Comparison of ENCODE assay signal across 9 mouse cellular contexts in the genomic region with DNA sequence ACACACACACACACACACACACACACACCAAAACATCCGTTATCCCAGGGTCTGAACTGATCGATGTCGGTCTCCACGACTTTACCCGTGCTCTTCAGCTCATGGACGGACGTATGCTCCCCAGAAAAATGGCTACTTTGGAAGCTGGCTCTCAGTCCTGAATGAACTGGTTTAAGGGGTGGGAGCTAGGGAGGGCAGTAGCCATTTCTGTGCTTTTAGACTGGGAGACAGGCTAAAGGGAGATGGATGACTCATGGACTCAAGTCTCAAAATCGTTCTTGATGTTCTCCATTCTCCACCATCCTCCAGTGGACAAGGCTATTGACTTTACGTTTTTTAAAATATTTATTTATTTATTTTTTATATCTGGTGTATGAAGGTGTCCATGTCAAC. TPM values are rescaled to one million over a fixed set of nuclear protein-coding genes. Genes with fewer than 3 reads are reported as not detected.
DNase-seq lines count a peak whose midpoint lies in the region; ATAC-seq and TF ChIP-seq lines count a peak whose summit lies in the region.
"Had no signal": no experiment of that assay in that cellular context is flagged by ENCODE, and none has a peak within 500 bp of the region (broad histone marks: within the 10 kb centered on the region; RNA-seq: fewer than 3 reads in every experiment).

No protein-coding gene starts in this region.

- DNase-seq in heart, postnatal 0 days (ENCODE audit: low spot score) = no peak
- no peak for DNase-seq in heart, postnatal 25 days (ENCODE audit: low spot score)
- DNase-seq in ZHBTc4 (ENCODE audit: low read depth, low spot score) (peak; percentile 73), adipocyte (ENCODE audit: low spot score) (no peak)
- DNase-seq in hindbrain, embryonic 10.5 days (ENCODE audit: low spot score) = no peak
- peak; percentile 35 for DNase-seq in midbrain, embryonic 14.5 days
- DNase-seq in right cerebral cortex, postnatal 25 days = no peak
- no peak for DNase-seq in layer of hippocampus, adult 8-10 months (ENCODE audit: low spot score in 2 of 2)

- no peak for ATAC-seq in heart, postnatal 0 days (ENCODE audit: insufficient read depth, low read depth)
- no peak for ATAC-seq in midbrain, embryonic 14.5 days (ENCODE audit: low FRiP score, low TSS enrichment)

- H3K27ac ChIP-seq in heart, postnatal 0 days (ENCODE audit: low read depth) = no peak overlapping the region
- H3K27ac ChIP-seq in hindbrain, embryonic 10.5 days = peak overlapping the region; percentile 93
- H3K27ac ChIP-seq in midbrain, embryonic 14.5 days (replicated peaks; ENCODE audit: low read depth, low read length) = no peak overlapping the region

- H3K4me3 ChIP-seq in heart, postnatal 0 days (ENCODE audit: low read depth, low read length) = peak overlapping the region; percentile 68
- H3K4me3 ChIP-seq in hindbrain, embryonic 10.5 days = peak overlapping the region; percentile 85
- H3K4me3 ChIP-seq in midbrain, embryonic 14.5 days (replicated peaks; ENCODE audit: low read depth, low read length) = peak overlapping the region; percentile 79

- no peaks in the 10 kb centered on the region for H3K4me1 ChIP-seq in heart, postnatal 0 days (ENCODE audit: control insufficient read depth, insufficient read depth)
- peaks cover 34% of the 10 kb centered on the region for H3K4me1 ChIP-seq in hindbrain, embryonic 10.5 days (replicated peaks)
- H3K4me1 ChIP-seq in midbrain, embryonic 14.5 days (ENCODE audit: control insufficient read depth, insufficient read depth, low read length) = peaks cover 17% of the 10 kb centered on the region

- H3K9me3 ChIP-seq in heart, postnatal 0 days (replicated peaks; ENCODE audit: control insufficient read depth, low read length) = no peaks in the 10 kb centered on the region
- H3K9me3 ChIP-seq in hindbrain, embryonic 10.5 days = no peaks in the 10 kb centered on the region
- H3K9me3 ChIP-seq in midbrain, embryonic 14.5 days (ENCODE audit: control insufficient read depth, low read length) = no peaks in the 10 kb centered on the region

- TF ChIP-seq EP300 in heart, postnatal 0 days (IDR thresholded peaks at IDR 0.05; ENCODE audit: low read depth) = no peak

- TF ChIP-seq CTCF in heart, postnatal 0 days (IDR thresholded peaks at IDR 0.05; ENCODE audit: low read depth) = no peak

- WGBS in heart, postnatal 0 days = 24% methylated on average over 9 of the region's 9 CpGs
- WGBS in hindbrain, embryonic 10.5 days = 20% methylated on average over 9 of the region's 9 CpGs
- 13% methylated on average over 9 of the region's 9 CpGs for WGBS in midbrain, embryonic 14.5 days

- H3K4me2 ChIP-seq in heart, postnatal 0 days (ENCODE audit: low read depth, low read length) = peak overlapping the region; percentile 100
- peak overlapping the region; percentile 99 for H3K4me2 ChIP-seq in midbrain, embryonic 14.5 days (ENCODE audit: low read length)

- intact Hi-C loops in heart, postnatal 25 days (cut with DNase I) = loop anchor here (5.0 kb wide), 1 partner anchor 190 kb away; the partner anchor contains the start of gene Ttc25

- H3K36me3 ChIP-seq in heart, postnatal 0 days (replicated peaks; ENCODE audit: control insufficient read depth, insufficient read depth, low read length) = no peaks in the 10 kb centered on the region
- peaks cover 21% of the 10 kb centered on the region for H3K36me3 ChIP-seq in hindbrain, embryonic 10.5 days
- peaks cover 12% of the 10 kb centered on the region; the same call in 1 of the 2 replicates for H3K36me3 ChIP-seq in midbrain, embryonic 14.5 days (ENCODE audit: control insufficient read depth, insufficient read depth, low read length)

- H3K9ac ChIP-seq in heart, postnatal 0 days (replicated peaks; ENCODE audit: low read depth, low read length) = no peak overlapping the region
- peak overlapping the region; percentile 75; the same call in 1 of the 2 replicates for H3K9ac ChIP-seq in midbrain, embryonic 14.5 days (replicated peaks; ENCODE audit: low read length)

- H3K27me3 ChIP-seq in heart, postnatal 0 days (ENCODE audit: control insufficient read depth, insufficient read depth, low read length) = peaks cover 57% of the 10 kb centered on the region
- peaks cover 80% of the 10 kb centered on the region for H3K27me3 ChIP-seq in hindbrain, embryonic 10.5 days (ENCODE audit: insufficient read depth, poor library complexity, severe bottlenecking)
- peaks cover 4% of the 10 kb centered on the region; the same call in 1 of the 2 replicates for H3K27me3 ChIP-seq in midbrain, embryonic 14.5 days (ENCODE audit: control insufficient read depth, insufficient read depth, low read length)

RNA-seq across cellular contexts. Expression of gene Hap1, which starts 0.9 kb away (rescaled TPM):
- total RNA-seq in heart, postnatal 0 days (2014; rRNA removed; ENCODE audit: low replicate concordance) = 3.5 and 5.7 TPM in 2 replicates
- polyA plus RNA-seq in heart, postnatal 0 days (2015; fragmentation: Nextera tagmentation; extraction: Ambion mirVana) = 2.0 TPM in 2 replicates
- 1 to 10 TPM in 1 of 2 experiments, under 1 TPM in 1; 0.83 to 1.2 TPM for total RNA-seq in heart, postnatal 25 days (2021)
- polyA plus RNA-seq in hindbrain, embryonic 10.5 days (2016; fragmentation: Nextera tagmentation; extraction: Ambion mirVana) = 33.2 and 37.7 TPM in 2 replicates
- polyA plus RNA-seq in midbrain, embryonic 14.5 days (2014; fragmentation: Nextera tagmentation; extraction: Ambion mirVana) = 108 and 170 TPM in 2 replicates
- 100 to 1,000 TPM; 164 to 201 (median 183) TPM for total RNA-seq in layer of hippocampus, adult 8-10 months (2022)

RNA-seq across cellular contexts. Expression of gene Gast, which starts 22.6 kb away (rescaled TPM):
- not detected in 2 replicates for total RNA-seq in heart, postnatal 0 days (2014; rRNA removed; ENCODE audit: low replicate concordance)
- polyA plus RNA-seq in heart, postnatal 0 days (2015; fragmentation: Nextera tagmentation; extraction: Ambion mirVana) = not detected in 2 replicates
- total RNA-seq in heart, postnatal 25 days (2021) = not detected
- polyA plus RNA-seq in hindbrain, embryonic 10.5 days (2016; fragmentation: Nextera tagmentation; extraction: Ambion mirVana) = 0.90 TPM in 1 of 2 replicates, not detected in the other
- polyA plus RNA-seq in midbrain, embryonic 14.5 days (2014; fragmentation: Nextera tagmentation; extraction: Ambion mirVana) = 0.93 and 1.3 TPM in 2 replicates
- total RNA-seq in layer of hippocampus, adult 8-10 months (2022) = not detected
- polyA plus RNA-seq: liver, embryonic 16.5 days had no signal

RNA-seq across cellular contexts. Expression of gene Eif1, which starts 37.1 kb away (rescaled TPM):
- total RNA-seq in heart, postnatal 0 days (2014; rRNA removed; ENCODE audit: low replicate concordance) = 64.1 and 105 TPM in 2 replicates
- 1,927 and 2,123 TPM in 2 replicates for polyA plus RNA-seq in heart, postnatal 0 days (2015; fragmentation: Nextera tagmentation; extraction: Ambion mirVana)
- 1,000 to 10,000 TPM; 1,459 to 1,550 TPM for total RNA-seq in heart, postnatal 25 days (2021)
- polyA plus RNA-seq in hindbrain, embryonic 10.5 days (2016; fragmentation: Nextera tagmentation; extraction: Ambion mirVana) = 1,728 and 1,735 TPM in 2 replicates
- polyA plus RNA-seq in midbrain, embryonic 14.5 days (2014; fragmentation: Nextera tagmentation; extraction: Ambion mirVana) = 1,318 and 1,476 TPM in 2 replicates
- 100 to 1,000 TPM; 732 to 782 (median 741) TPM for total RNA-seq in layer of hippocampus, adult 8-10 months (2022)

RNA-seq across cellular contexts. Expression of gene Jup, which starts 40.7 kb away (rescaled TPM):
- total RNA-seq in heart, postnatal 0 days (2014; rRNA removed; ENCODE audit: low replicate concordance) = 319 and 341 TPM in 2 replicates
- 135 and 142 TPM in 2 replicates for polyA plus RNA-seq in heart, postnatal 0 days (2015; fragmentation: Nextera tagmentation; extraction: Ambion mirVana)
- total RNA-seq in heart, postnatal 25 days (2021) = 100 to 1,000 TPM; 239 to 247 TPM
- polyA plus RNA-seq in hindbrain, embryonic 10.5 days (2016; fragmentation: Nextera tagmentation; extraction: Ambion mirVana) = 45.0 and 53.6 TPM in 2 replicates
- polyA plus RNA-seq in midbrain, embryonic 14.5 days (2014; fragmentation: Nextera tagmentation; extraction: Ambion mirVana) = 70.0 and 75.2 TPM in 2 replicates
- 10 to 100 TPM; 37.5 to 40.7 (median 39.8) TPM for total RNA-seq in layer of hippocampus, adult 8-10 months (2022)

RNA-seq across cellular contexts. Expression of gene P3h4, which starts 57.8 kb away (rescaled TPM):
- 58.0 and 66.1 TPM in 2 replicates for total RNA-seq in heart, postnatal 0 days (2014; rRNA removed; ENCODE audit: low replicate concordance)
- 39.3 and 42.9 TPM in 2 replicates for polyA plus RNA-seq in heart, postnatal 0 days (2015; fragmentation: Nextera tagmentation; extraction: Ambion mirVana)
- total RNA-seq in heart, postnatal 25 days (2021) = 10 to 100 TPM; 15.4 to 15.8 TPM
- 27.0 and 27.8 TPM in 2 replicates for polyA plus RNA-seq in hindbrain, embryonic 10.5 days (2016; fragmentation: Nextera tagmentation; extraction: Ambion mirVana)
- polyA plus RNA-seq in midbrain, embryonic 14.5 days (2014; fragmentation: Nextera tagmentation; extraction: Ambion mirVana) = 13.9 and 16.4 TPM in 2 replicates
- 10 to 100 TPM in 2 of 4 experiments, 1 to 10 TPM in 2; 9.3 to 12.4 (median 10.6) TPM for total RNA-seq in layer of hippocampus, adult 8-10 months (2022)

Comparison
In these comparisons a context has a peak if more than half of its experiments do, and no peak if none do; other contexts are left out.
1. DNase-seq: peak in ZHBTc4 (single experiment) and midbrain, embryonic 14.5 days (single experiment); none in heart, postnatal 0 days (single experiment), heart, postnatal 25 days (single experiment), hindbrain, embryonic 10.5 days (single experiment), right cerebral cortex, postnatal 25 days (single experiment), layer of hippocampus, adult 8-10 months (0 of 2) and adipocyte (single experiment).
2. RNA of gene Hap1, which starts 0.9 kb away (total RNA-seq): 164 to 201 TPM in layer of hippocampus, adult 8-10 months; 3.5 to 5.7 TPM in heart, postnatal 0 days and 0.83 to 1.2 TPM in heart, postnatal 25 days; every median in the first group is over 10 times any median in the second.
3. Peak in every context shown above with its lines, with median percentiles within 50 percentile points of each other: H3K4me3 ChIP-seq.